7 mouse cellular contexts compared by ENCODE assay signal in genomic region chr11:120048252-120048556, GRCm38 (mm10). TPM values are rescaled to one million over a fixed set of nuclear protein-coding genes. Genes with fewer than 3 reads are reported as not detected.
DNase-seq lines count a peak whose midpoint lies in the region; ATAC-seq and TF ChIP-seq lines count a peak whose summit lies in the region.

No protein-coding gene starts in this region.

- no peak; the same call in 1 of the 2 replicates for ATAC-seq in lung, embryonic 14.5 days (ENCODE audit: insufficient read depth)
- no peak for ATAC-seq in embryonic facial prominence, embryonic 12.5 days (ENCODE audit: insufficient number of reproducible peaks, insufficient read depth, low FRiP score, low TSS enrichment)
- ATAC-seq in intestine, embryonic 16.5 days = no peak
- peak; percentile 35; the same call in 1 of the 2 replicates for ATAC-seq in midbrain, postnatal 0 days (ENCODE audit: low FRiP score)

- 5% methylated on average over 23 of the region's 23 CpGs for WGBS in lung, embryonic 14.5 days
- 2% methylated on average over 23 of the region's 23 CpGs for WGBS in embryonic facial prominence, embryonic 12.5 days
- WGBS in intestine, embryonic 16.5 days = 7% methylated on average over 23 of the region's 23 CpGs
- WGBS in midbrain, postnatal 0 days = 5% methylated on average over 23 of the region's 23 CpGs

- no peak overlapping the region for H3K27ac ChIP-seq in lung, embryonic 14.5 days (ENCODE audit: low read depth)
- H3K27ac ChIP-seq in embryonic facial prominence, embryonic 12.5 days = no peak overlapping the region
- H3K27ac ChIP-seq in intestine, embryonic 16.5 days (ENCODE audit: low read length) = no peak overlapping the region
- H3K27ac ChIP-seq in midbrain, postnatal 0 days (ENCODE audit: low read depth, low read length) = peak overlapping the region; percentile 92

- no peaks in the 10 kb centered on the region for H3K4me1 ChIP-seq in lung, embryonic 14.5 days (ENCODE audit: insufficient read depth)
- H3K4me1 ChIP-seq in embryonic facial prominence, embryonic 12.5 days = peaks cover 33% of the 10 kb centered on the region
- H3K4me1 ChIP-seq in intestine, embryonic 16.5 days (ENCODE audit: control insufficient read depth, insufficient read depth, low read length) = peaks cover 40% of the 10 kb centered on the region
- peaks cover 38% of the 10 kb centered on the region for H3K4me1 ChIP-seq in midbrain, postnatal 0 days (ENCODE audit: insufficient read depth, low read length)

- no peaks in the 10 kb centered on the region for H3K9me3 ChIP-seq in lung, embryonic 14.5 days (ENCODE audit: low read depth, low read length)
- no peaks in the 10 kb centered on the region for H3K9me3 ChIP-seq in embryonic facial prominence, embryonic 12.5 days
- H3K9me3 ChIP-seq in intestine, embryonic 16.5 days (ENCODE audit: control insufficient read depth, low read length) = no peaks in the 10 kb centered on the region
- no peaks in the 10 kb centered on the region for H3K9me3 ChIP-seq in midbrain, postnatal 0 days (ENCODE audit: low read length)

- TF ChIP-seq CTCF in lung, embryonic 14.5 days (IDR thresholded peaks at IDR 0.05; ENCODE audit: low read depth) = no peak
- peak; percentile 71 for TF ChIP-seq CTCF in midbrain, postnatal 0 days (IDR thresholded peaks at IDR 0.05)

- H3K27me3 ChIP-seq in lung, embryonic 14.5 days (ENCODE audit: insufficient read depth, low read length) = peaks cover 33% of the 10 kb centered on the region
- peaks cover 34% of the 10 kb centered on the region for H3K27me3 ChIP-seq in embryonic facial prominence, embryonic 12.5 days
- H3K27me3 ChIP-seq in intestine, embryonic 16.5 days (replicated peaks; ENCODE audit: control insufficient read depth, insufficient read depth, low read length) = peaks cover 28% of the 10 kb centered on the region
- H3K27me3 ChIP-seq in midbrain, postnatal 0 days (ENCODE audit: insufficient read depth, low read length) = no peaks in the 10 kb centered on the region

- peak; percentile 54 for DNase-seq in lung, embryonic 14.5 days
- DNase-seq in lung, adult 18-20 months = no peak
- DNase-seq in midbrain, postnatal 0 days (ENCODE audit: low spot score) = peak; percentile 82
- no peak for DNase-seq in spleen, postnatal 10 days (ENCODE audit: low spot score in 2 of 2)
- DNase-seq in B cell, adult 2 months = no peak

- H3K4me2 ChIP-seq in lung, embryonic 14.5 days = peak overlapping the region; percentile 95
- H3K4me2 ChIP-seq in embryonic facial prominence, embryonic 12.5 days (replicated peaks) = peak overlapping the region; percentile 96
- H3K4me2 ChIP-seq in intestine, embryonic 16.5 days (ENCODE audit: low read depth, low read length) = peak overlapping the region; percentile 96; the same call in 1 of the 2 replicates
- H3K4me2 ChIP-seq in midbrain, postnatal 0 days (ENCODE audit: low read depth, low read length, poor library complexity, severe bottlenecking) = peak overlapping the region; percentile 94

- H3K36me3 ChIP-seq in lung, embryonic 14.5 days (ENCODE audit: insufficient read depth) = no peaks in the 10 kb centered on the region
- H3K36me3 ChIP-seq in embryonic facial prominence, embryonic 12.5 days = no peaks in the 10 kb centered on the region
- H3K36me3 ChIP-seq in intestine, embryonic 16.5 days (ENCODE audit: control insufficient read depth, insufficient read depth, low read length) = no peaks in the 10 kb centered on the region
- H3K36me3 ChIP-seq in midbrain, postnatal 0 days (ENCODE audit: insufficient read depth, low read length) = no peaks in the 10 kb centered on the region

- peak overlapping the region; percentile 58; the same call in 1 of the 2 replicates for H3K4me3 ChIP-seq in lung, embryonic 14.5 days (ENCODE audit: low read depth, low read length)
- H3K4me3 ChIP-seq in embryonic facial prominence, embryonic 12.5 days = peak overlapping the region; percentile 67
- H3K4me3 ChIP-seq in intestine, embryonic 16.5 days (ENCODE audit: low read length) = no peak overlapping the region
- peak overlapping the region; percentile 76 for H3K4me3 ChIP-seq in midbrain, postnatal 0 days (ENCODE audit: low read depth, low read length)

- H3K9ac ChIP-seq in lung, embryonic 14.5 days = no peak overlapping the region
- H3K9ac ChIP-seq in embryonic facial prominence, embryonic 12.5 days = peak overlapping the region; percentile 40
- peak overlapping the region; percentile 40; the same call in 1 of the 2 replicates for H3K9ac ChIP-seq in intestine, embryonic 16.5 days (ENCODE audit: low read depth, low read length)
- H3K9ac ChIP-seq in midbrain, postnatal 0 days (replicated peaks; ENCODE audit: low read length, poor library complexity, severe bottlenecking) = peak overlapping the region; percentile 93

RNA-seq across cellular contexts. Expression of gene Aatk, which starts 1.2 kb away (rescaled TPM):
- 2.2 and 2.3 TPM in 2 replicates for polyA plus RNA-seq in lung, embryonic 14.5 days (2014; fragmentation: Nextera tagmentation; extraction: Ambion mirVana)
- polyA plus RNA-seq in embryonic facial prominence, embryonic 12.5 days (2016; fragmentation: Nextera tagmentation; extraction: Ambion mirVana) = 5.8 and 5.9 TPM in 2 replicates
- 1.7 and 2.3 TPM in 2 replicates for polyA plus RNA-seq in intestine, embryonic 16.5 days (2015; fragmentation: Nextera tagmentation; extraction: Ambion mirVana)
- 170 and 178 TPM in 2 replicates for total RNA-seq in midbrain, postnatal 0 days (2014; rRNA removed)
- polyA plus RNA-seq in midbrain, postnatal 0 days (2015; fragmentation: Nextera tagmentation; extraction: Ambion mirVana) = 44.9 and 46.9 TPM in 2 replicates

RNA-seq across cellular contexts. Expression of gene Cep131, which starts 38.4 kb away (rescaled TPM):
- polyA plus RNA-seq in lung, embryonic 14.5 days (2014; fragmentation: Nextera tagmentation; extraction: Ambion mirVana) = 22.1 and 27.3 TPM in 2 replicates
- 43.3 and 43.9 TPM in 2 replicates for polyA plus RNA-seq in embryonic facial prominence, embryonic 12.5 days (2016; fragmentation: Nextera tagmentation; extraction: Ambion mirVana)
- polyA plus RNA-seq in intestine, embryonic 16.5 days (2015; fragmentation: Nextera tagmentation; extraction: Ambion mirVana) = 12.0 and 12.2 TPM in 2 replicates
- total RNA-seq in midbrain, postnatal 0 days (2014; rRNA removed) = 17.7 and 19.0 TPM in 2 replicates
- 25.4 and 27.7 TPM in 2 replicates for polyA plus RNA-seq in midbrain, postnatal 0 days (2015; fragmentation: Nextera tagmentation; extraction: Ambion mirVana)

RNA-seq across cellular contexts. Expression of gene Tepsin, which starts 50.3 kb away (rescaled TPM):
- 13.4 and 17.1 TPM in 2 replicates for polyA plus RNA-seq in lung, embryonic 14.5 days (2014; fragmentation: Nextera tagmentation; extraction: Ambion mirVana)
- polyA plus RNA-seq in embryonic facial prominence, embryonic 12.5 days (2016; fragmentation: Nextera tagmentation; extraction: Ambion mirVana) = 18.5 and 19.2 TPM in 2 replicates
- 21.1 and 22.5 TPM in 2 replicates for polyA plus RNA-seq in intestine, embryonic 16.5 days (2015; fragmentation: Nextera tagmentation; extraction: Ambion mirVana)
- total RNA-seq in midbrain, postnatal 0 days (2014; rRNA removed) = 28.6 and 32.1 TPM in 2 replicates
- 14.9 and 17.6 TPM in 2 replicates for polyA plus RNA-seq in midbrain, postnatal 0 days (2015; fragmentation: Nextera tagmentation; extraction: Ambion mirVana)

RNA-seq across cellular contexts. Expression of gene Ndufaf8, which starts 50.5 kb away (rescaled TPM):
- 76.7 and 88.6 TPM in 2 replicates for polyA plus RNA-seq in lung, embryonic 14.5 days (2014; fragmentation: Nextera tagmentation; extraction: Ambion mirVana)
- polyA plus RNA-seq in embryonic facial prominence, embryonic 12.5 days (2016; fragmentation: Nextera tagmentation; extraction: Ambion mirVana) = 67.4 and 73.6 TPM in 2 replicates
- polyA plus RNA-seq in intestine, embryonic 16.5 days (2015; fragmentation: Nextera tagmentation; extraction: Ambion mirVana) = 113 and 119 TPM in 2 replicates
- total RNA-seq in midbrain, postnatal 0 days (2014; rRNA removed) = 32.9 and 64.8 TPM in 2 replicates
- polyA plus RNA-seq in midbrain, postnatal 0 days (2015; fragmentation: Nextera tagmentation; extraction: Ambion mirVana) = 56.8 and 57.0 TPM in 2 replicates

Comparison
In these comparisons a context has a peak if more than half of its experiments do, and no peak if none do; other contexts are left out.
1. DNase-seq: peak in lung, embryonic 14.5 days (single experiment) and midbrain, postnatal 0 days (single experiment); none in lung, adult 18-20 months (0 of 2), spleen, postnatal 10 days (0 of 2) and B cell, adult 2 months (0 of 2).
2. Peak in every context shown above with its lines, with median percentiles within 50 percentile points of each other: H3K4me2 ChIP-seq.